Mouse (Mus musculus): ENCODE measurements at regions not wholly inside any gene's neighbourhood (a gene's known extent, or its start where the extent isn't known, plus 50 kb on each side); places are given as distances from the start of the nearest gene placed in this dataset.

GRCm38 (mm10) chr13:114757459-114757858, 60.6 kb upstream of the Mocs2 start:
- TF ChIP-seq POLR2A (IDR thresholded peaks at IDR 0.05; ENCODE audit: insufficient read depth, low read length) = no peak
- no peak for TF ChIP-seq CTCF (IDR thresholded peaks at IDR 0.05; ENCODE audit: low read depth, low read length)
- no peak for TF ChIP-seq EP300 (IDR thresholded peaks at IDR 0.05; ENCODE audit: insufficient read depth, low read depth, low read length)
